Mouse (Mus musculus): ENCODE results near the gene Ppid. TPM values are rescaled to one million over a fixed set of nuclear protein-coding genes. Genes with fewer than 3 reads are reported as not detected.
A peak's percentile ranks its signal among the peaks of the same experiment; 100 is the strongest.

Ppid gene
- total and polyA plus RNA-seq, 2 experiments from 2014 or later: 67.6 to 121 TPM

GRCm38 (mm10) chr3:79563511-79563910 lies 27.6 kb upstream of the Ppid start:
- Histone ChIP-seq H3K9ac (replicated peaks; ENCODE audit: low read length, poor library complexity, severe bottlenecking) (no peak overlapping the region), H3K9me3 (ENCODE audit: low read length) (no peaks in the 10 kb centered on the region), H3K4me2 (ENCODE audit: low read depth, low read length, poor library complexity, severe bottlenecking) (no peak overlapping the region), H3K27me3 (ENCODE audit: insufficient read depth, low read length) (no peaks in the 10 kb centered on the region), H3K4me3 (ENCODE audit: low read depth, low read length) (no peak overlapping the region), H3K4me1 (ENCODE audit: insufficient read depth, low read length) (no peaks in the 10 kb centered on the region), H3K27ac (ENCODE audit: low read depth, low read length) (no peak overlapping the region), H3K36me3 (ENCODE audit: insufficient read depth, low read length) (no peaks in the 10 kb centered on the region)
- DNase-seq (ENCODE audit: low spot score): no peak
- WGBS: 83% methylated on average over 2 of the region's 2 CpGs
- no peak for ATAC-seq (ENCODE audit: low FRiP score)
- no peak for TF ChIP-seq CTCF (IDR thresholded peaks at IDR 0.05)

- 82% methylated on average over 10 of the region's 10 CpGs for WGBS
- H3K9ac ChIP-seq (replicated peaks; ENCODE audit: low read length, poor library complexity, severe bottlenecking): no peak overlapping the region
- H3K27ac ChIP-seq (ENCODE audit: low read depth, low read length): no peak overlapping the region
- TF ChIP-seq CTCF (IDR thresholded peaks at IDR 0.05): no peak
- no peaks in the 10 kb centered on the region for H3K9me3 ChIP-seq (ENCODE audit: low read length)
- H3K27me3 ChIP-seq (ENCODE audit: insufficient read depth, low read length): no peaks in the 10 kb centered on the region
- no peaks in the 10 kb centered on the region for H3K36me3 ChIP-seq (ENCODE audit: insufficient read depth, low read length)
- DNase-seq (ENCODE audit: low spot score) (no peak), ATAC-seq (ENCODE audit: low FRiP score) (no peak)
- no peak overlapping the region for H3K4me2 ChIP-seq (ENCODE audit: low read depth, low read length, poor library complexity, severe bottlenecking)
- no peak overlapping the region for H3K4me3 ChIP-seq (ENCODE audit: low read depth, low read length)
- H3K4me1 ChIP-seq (ENCODE audit: insufficient read depth, low read length): no peaks in the 10 kb centered on the region
These were observed 26.1 kb upstream of the Ppid start for GRCm38 (mm10) chr3:79564875-79565606.

GRCm38 (mm10) chr3:79566716-79567691 lies 24.1 kb upstream of the Ppid start:
- DNase-seq (ENCODE audit: low spot score) (peak; percentile 12), ATAC-seq (ENCODE audit: low FRiP score) (peak; percentile 1)
- TF ChIP-seq CTCF (IDR thresholded peaks at IDR 0.05): no peak
- Histone ChIP-seq H3K4me3 (ENCODE audit: low read depth, low read length) (peak overlapping the region; percentile 92), H3K4me1 (ENCODE audit: insufficient read depth, low read length) (no peaks in the 10 kb centered on the region), H3K4me2 (ENCODE audit: low read depth, low read length, poor library complexity, severe bottlenecking) (peak overlapping the region; percentile 86), H3K27me3 (ENCODE audit: insufficient read depth, low read length) (no peaks in the 10 kb centered on the region), H3K36me3 (ENCODE audit: insufficient read depth, low read length) (no peaks in the 10 kb centered on the region), H3K9ac (replicated peaks; ENCODE audit: low read length, poor library complexity, severe bottlenecking) (peak overlapping the region; percentile 82), H3K9me3 (ENCODE audit: low read length) (no peaks in the 10 kb centered on the region), H3K27ac (ENCODE audit: low read depth, low read length) (peak overlapping the region; percentile 76)
- under 1% methylated on average over 52 of the region's 60 CpGs for WGBS

- Histone ChIP-seq H3K9ac (replicated peaks; ENCODE audit: low read length, poor library complexity, severe bottlenecking) (peak within 1 kb of the TSS; percentile 82), H3K27ac (ENCODE audit: low read depth, low read length) (peak within 1 kb of the TSS; percentile 76), H3K4me2 (ENCODE audit: low read depth, low read length, poor library complexity, severe bottlenecking) (peak within 1 kb of the TSS; percentile 86), H3K9me3 (ENCODE audit: low read length) (no peaks in the 10 kb centered on the region), H3K36me3 (ENCODE audit: insufficient read depth, low read length) (no peaks in the 10 kb centered on the region), H3K27me3 (ENCODE audit: insufficient read depth, low read length) (no peaks in the 10 kb centered on the region), H3K4me3 (ENCODE audit: low read depth, low read length) (peak within 1 kb of the TSS; percentile 92), H3K4me1 (ENCODE audit: insufficient read depth, low read length) (no peaks in the 10 kb centered on the region)
- under 1% methylated on average over 53 of the region's 55 CpGs for WGBS
- DNase-seq (ENCODE audit: low spot score) (peak; percentile 95), ATAC-seq (ENCODE audit: low FRiP score) (peak; percentile 96)
- TF ChIP-seq CTCF (IDR thresholded peaks at IDR 0.05): no peak
These were observed 23.3 kb upstream of the Ppid start, which contains the start of gene Fnip2 for GRCm38 (mm10) chr3:79567703-79568362. TSS of gene Fnip2 (minus strand) at chr3:79567796.

- DNase-seq (ENCODE audit: low spot score) (no peak), ATAC-seq (ENCODE audit: low FRiP score) (no peak)
- Histone ChIP-seq H3K36me3 (ENCODE audit: insufficient read depth, low read length) (no peaks in the 10 kb centered on the region), H3K27me3 (ENCODE audit: insufficient read depth, low read length) (no peaks in the 10 kb centered on the region), H3K9me3 (ENCODE audit: low read length) (no peaks in the 10 kb centered on the region), H3K4me2 (ENCODE audit: low read depth, low read length, poor library complexity, severe bottlenecking) (peak overlapping the region; percentile 86), H3K4me1 (ENCODE audit: insufficient read depth, low read length) (no peaks in the 10 kb centered on the region), H3K27ac (ENCODE audit: low read depth, low read length) (no peak overlapping the region), H3K9ac (replicated peaks; ENCODE audit: low read length, poor library complexity, severe bottlenecking) (no peak overlapping the region), H3K4me3 (ENCODE audit: low read depth, low read length) (peak overlapping the region; percentile 92; the same call in 1 of the 2 replicates)
- TF ChIP-seq CTCF (IDR thresholded peaks at IDR 0.05): 0 out of 2 replicates have a peak, but pooled peaks have one; percentile 6
- 80% methylated on average over 16 of the region's 16 CpGs for WGBS
These were observed 22.4 kb upstream of the Ppid start for GRCm38 (mm10) chr3:79568629-79569350.

Measured in midbrain, postnatal 0 days (tissue).